Mouse (Mus musculus) heart, postnatal 0 days (tissue): ENCODE measurements at regions not wholly inside any gene's neighbourhood (a gene's known extent, or its start where the extent isn't known, plus 50 kb on each side); places are given as distances from the start of the nearest gene placed in this dataset.
"Not testable (repeated sequence)": the region's sequence is repeated elsewhere in the genome, so short reads cannot be mapped to it uniquely, and the experiment has no call there.

Source experiments
- ATAC-seq: fragments of 200-750 bp; cut with Nextera tagmentation; 2 replicates; pipeline ENCODE4 v1.8.0; 2017; ENCODE audit warnings: low read depth, moderate number of reproducible peaks, moderate library complexity; ENCODE audit not compliant: insufficient read depth
- DNase-seq: peaks from one replicate; pipeline ENCODE4 v3.0.0-alpha.2; 2016; ENCODE audit warnings: low spot score
- H3K27ac ChIP-seq: fragments of 300-500 bp; sonication (generic); 2 replicates; pipeline ENCODE4 v1.5.1; 2014; ENCODE audit warnings: low read depth, mild to moderate bottlenecking
- H3K27me3 ChIP-seq: fragments of 300-500 bp; sonication (generic); 2 replicates; pipeline ENCODE4 v1.6.1; 2014; ENCODE audit warnings: low read length, mixed read lengths; ENCODE audit not compliant: control insufficient read depth, insufficient read depth
- H3K36me3 ChIP-seq: fragments of 300-500 bp; sonication (generic); replicated peaks from 2 replicates; pipeline ENCODE4 v1.6.1; 2014; ENCODE audit warnings: low read length, mixed read lengths; ENCODE audit not compliant: control insufficient read depth, insufficient read depth
- H3K4me1 ChIP-seq: fragments of 300-500 bp; sonication (generic); 2 replicates; pipeline ENCODE4 v1.6.1; 2014; ENCODE audit warnings: antibody characterized with exemption; ENCODE audit not compliant: control insufficient read depth, insufficient read depth
- H3K4me2 ChIP-seq: fragments of 300-500 bp; sonication (generic); 2 replicates; pipeline ENCODE4 v1.6.1; 2014; ENCODE audit warnings: low read depth, mild to moderate bottlenecking, low read length, moderate library complexity
- H3K4me3 ChIP-seq: fragments of 300-500 bp; sonication (generic); 2 replicates; pipeline ENCODE4 v1.5.1; 2014; ENCODE audit warnings: low read depth, low read length
- H3K9ac ChIP-seq: fragments of 300-500 bp; sonication (generic); replicated peaks from 2 replicates; pipeline ENCODE4 v1.6.1; 2014; ENCODE audit warnings: low read depth, low read length, mixed read lengths
- H3K9me3 ChIP-seq: fragments of 300-500 bp; sonication (generic); replicated peaks from 2 replicates; pipeline ENCODE4 v1.6.1; 2016; ENCODE audit warnings: low read length; ENCODE audit not compliant: control insufficient read depth
- CTCF ChIP-seq: IDR thresholded peaks from 2 replicates; pipeline ENCODE4 v1.5.1; 2016; ENCODE audit warnings: antibody characterized with exemption, control low read depth, low read depth
- EP300 ChIP-seq: IDR thresholded peaks from 2 replicates; pipeline ENCODE4 v1.6.1; 2016; ENCODE audit warnings: antibody characterized with exemption, low read depth
- WGBS: fragments of 180-500 bp; shearing (Covaris S2); extraction: QIAGEN DNeasy Blood & Tissue Kit; methylation state at CpG from one replicate; pipeline ENCODE4 v1.1.7; 2014; 5-methylcytosine and 5-hydroxymethylcytosine counted together

DNA sequence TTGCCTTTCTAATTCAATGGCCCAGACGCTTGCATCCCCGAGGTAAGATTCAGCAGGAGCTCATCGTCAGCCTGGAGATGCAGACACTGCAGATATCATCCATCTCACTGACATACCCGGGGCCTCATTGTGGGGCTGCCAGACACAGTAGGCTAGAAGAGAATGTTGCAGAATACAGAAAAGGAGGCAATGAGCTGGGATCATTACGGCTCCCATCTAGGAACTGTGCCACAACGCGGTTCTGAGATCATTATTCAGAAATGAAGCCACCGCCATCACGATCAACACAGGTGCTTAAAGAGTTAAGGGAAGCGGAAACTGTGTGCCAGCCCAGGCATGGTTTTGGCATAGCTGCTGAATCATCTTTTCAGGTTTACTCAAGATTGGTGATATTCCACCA lies 158.1 kb upstream of the Gm11146 start:
- Histone ChIP-seq H3K27ac (no peak overlapping the region), H3K4me1 (no peaks in the 10 kb centered on the region), H3K4me2 (no peak overlapping the region), H3K36me3 (no peaks in the 10 kb centered on the region), H3K9me3 (no peaks in the 10 kb centered on the region), H3K27me3 (no peaks in the 10 kb centered on the region), H3K9ac (no peak overlapping the region), H3K4me3 (no peak overlapping the region)
- ATAC-seq, result no peak
- TF ChIP-seq CTCF (no peak), EP300 (no peak)
- 67% methylated on average over 10 of the region's 10 CpGs for WGBS
- no peak for DNase-seq

DNA sequence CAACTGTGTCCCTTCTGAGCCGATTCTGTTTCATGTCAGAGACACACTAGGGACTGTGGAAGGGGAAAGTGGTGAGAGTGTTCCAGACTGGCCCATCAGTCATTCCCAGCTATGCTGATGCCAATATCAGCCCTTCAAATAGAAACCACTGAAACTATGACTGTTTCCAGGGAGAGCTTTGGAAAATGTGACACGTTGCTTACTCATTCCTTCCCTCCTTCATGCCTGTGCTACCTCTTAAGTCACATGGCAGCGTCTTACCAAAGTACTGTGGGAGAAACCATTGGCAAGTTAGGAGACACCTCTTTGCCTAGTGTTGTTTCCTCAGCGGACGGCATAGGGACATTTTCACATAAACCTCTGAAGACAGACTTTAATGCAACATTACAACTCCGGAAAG lies 153.0 kb upstream of the Gm11146 start:
- Histone ChIP-seq H3K9me3 (no peaks in the 10 kb centered on the region), H3K4me2 (no peak overlapping the region), H3K4me3 (no peak overlapping the region), H3K4me1 (no peaks in the 10 kb centered on the region), H3K27me3 (no peaks in the 10 kb centered on the region), H3K36me3 (no peaks in the 10 kb centered on the region), H3K27ac (no peak overlapping the region), H3K9ac (no peak overlapping the region)
- no peak for TF ChIP-seq EP300
- no peak for TF ChIP-seq CTCF
- 57% methylated on average over 6 of the region's 6 CpGs for WGBS
- ATAC-seq, result no peak
- DNase-seq, result no peak

DNA sequence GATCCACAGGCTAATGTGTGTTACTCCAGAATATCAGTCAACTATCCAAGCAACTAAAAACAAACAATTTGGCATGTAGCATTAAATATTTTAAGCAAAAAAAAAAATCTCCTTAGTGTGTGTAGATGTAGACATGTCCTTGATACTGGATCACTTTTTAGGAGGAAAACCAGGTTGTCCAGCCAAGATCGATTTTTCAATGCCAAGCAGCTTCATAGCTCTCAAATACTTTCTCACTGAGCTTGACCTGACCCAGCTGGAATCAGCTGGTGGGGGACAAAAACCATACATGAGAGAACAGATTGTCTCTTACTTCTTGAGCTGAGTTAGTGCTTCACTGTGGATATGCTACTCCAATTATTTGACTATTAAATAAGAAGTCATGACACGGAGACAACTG lies 147.6 kb upstream of the Gm11146 start:
- 75% methylated on average over 2 of the region's 2 CpGs for WGBS
- H3K36me3 ChIP-seq, result no peaks in the 10 kb centered on the region
- no peaks in the 10 kb centered on the region for H3K4me1 ChIP-seq
- no peak overlapping the region for H3K27ac ChIP-seq
- ATAC-seq (no peak), DNase-seq (no peak)
- H3K9me3 ChIP-seq, result no peaks in the 10 kb centered on the region
- H3K9ac ChIP-seq, result no peak overlapping the region
- H3K4me2 ChIP-seq, result no peak overlapping the region
- TF ChIP-seq CTCF (no peak), EP300 (no peak)
- no peak overlapping the region for H3K4me3 ChIP-seq
- no peaks in the 10 kb centered on the region for H3K27me3 ChIP-seq

DNA sequence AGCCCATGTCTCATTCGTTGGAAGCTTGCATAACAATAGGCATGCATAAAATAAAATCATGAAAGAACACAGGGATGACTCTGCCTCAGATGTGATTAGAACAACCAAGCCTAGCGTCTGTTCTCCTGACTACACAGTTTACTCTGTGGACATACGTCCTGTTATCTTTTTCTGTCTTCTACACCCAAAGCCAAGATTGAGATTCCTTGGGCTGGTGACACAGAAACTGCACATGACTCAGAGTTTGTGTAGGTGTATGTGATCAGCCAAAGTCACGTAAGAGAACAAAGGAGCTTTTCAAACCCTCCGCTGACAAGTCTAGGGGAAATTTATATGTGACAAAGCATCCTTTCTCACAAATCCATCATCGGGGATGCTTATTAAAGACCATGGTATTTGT lies 141.9 kb upstream of the Gm11146 start:
- no peak for ATAC-seq
- no peak for TF ChIP-seq CTCF

DNA sequence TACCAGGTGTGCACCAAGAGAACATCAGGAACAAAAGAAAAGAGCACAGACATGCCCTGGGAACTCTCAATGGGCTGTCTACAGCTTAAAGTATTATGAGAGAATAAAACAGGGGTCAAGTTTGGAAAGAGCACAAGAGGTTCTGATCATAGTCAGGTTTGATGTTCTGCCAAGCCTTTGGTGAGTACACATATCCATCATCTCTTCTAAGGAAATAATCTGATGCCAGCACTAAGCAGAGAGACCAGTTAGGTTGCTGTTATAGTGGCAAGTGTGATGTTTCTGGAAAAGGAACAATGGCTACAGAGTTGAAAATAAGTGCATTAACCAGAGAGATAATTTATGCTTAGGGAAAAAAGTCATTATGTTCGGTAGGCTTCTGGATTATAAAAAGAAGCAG lies 136.9 kb upstream of the Gm11146 start:
- H3K4me2 ChIP-seq, result no peak overlapping the region
- no peak overlapping the region for H3K4me3 ChIP-seq
- H3K9ac ChIP-seq, result no peak overlapping the region
- TF ChIP-seq CTCF (no peak), EP300 (no peak)
- H3K9me3 ChIP-seq, result no peaks in the 10 kb centered on the region
- WGBS, result 59% methylated on average over 1 of the region's 1 CpGs
- ATAC-seq, result no peak
- DNase-seq, result no peak
- no peaks in the 10 kb centered on the region for H3K27me3 ChIP-seq
- H3K36me3 ChIP-seq, result no peaks in the 10 kb centered on the region
- H3K27ac ChIP-seq, result no peak overlapping the region
- no peaks in the 10 kb centered on the region for H3K4me1 ChIP-seq

More for the DNA sequence above, 141.9 kb upstream of the Gm11146 start:
- H3K27ac ChIP-seq, result no peak overlapping the region
- H3K4me3 ChIP-seq, result no peak overlapping the region
- no peak for DNase-seq
- WGBS, result 77% methylated on average over 6 of the region's 6 CpGs
- H3K27me3 ChIP-seq, result no peaks in the 10 kb centered on the region
- H3K4me1 ChIP-seq, result no peaks in the 10 kb centered on the region
- H3K4me2 ChIP-seq, result no peak overlapping the region
- no peaks in the 10 kb centered on the region for H3K36me3 ChIP-seq
- H3K9me3 ChIP-seq, result no peaks in the 10 kb centered on the region
- no peak overlapping the region for H3K9ac ChIP-seq

DNA sequence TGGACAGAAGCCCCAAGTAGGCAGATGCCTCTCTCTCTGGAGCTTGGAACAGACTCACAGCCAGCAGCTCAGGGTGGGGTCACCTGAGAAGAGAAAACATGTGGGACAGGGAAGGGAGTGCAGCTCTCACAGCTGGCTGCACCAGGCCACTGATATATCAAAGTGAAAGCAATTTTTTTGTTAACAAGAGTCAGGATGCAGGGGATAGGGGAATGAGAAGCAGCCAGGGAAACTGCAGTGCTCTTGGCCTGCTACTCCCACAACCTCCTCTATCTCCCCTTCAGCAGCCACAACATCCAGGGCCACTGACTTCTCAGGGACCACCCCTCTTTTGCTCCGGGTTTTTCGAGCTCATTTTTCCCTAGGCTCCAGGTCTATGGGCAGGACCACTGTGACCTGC lies 117.5 kb upstream of the Gm11146 start:
- TF ChIP-seq CTCF (no peak), EP300 (no peak)
- H3K9me3 ChIP-seq, result peaks cover 7% of the 10 kb centered on the region
- 64% methylated on average over 2 of the region's 2 CpGs for WGBS
- H3K36me3 ChIP-seq, result no peaks in the 10 kb centered on the region
- no peak overlapping the region for H3K9ac ChIP-seq
- no peaks in the 10 kb centered on the region for H3K4me1 ChIP-seq
- H3K27me3 ChIP-seq, result no peaks in the 10 kb centered on the region
- H3K4me3 ChIP-seq, result no peak overlapping the region
- no peak for DNase-seq
- H3K27ac ChIP-seq, result no peak overlapping the region
- no peak for ATAC-seq
- H3K4me2 ChIP-seq, result no peak overlapping the region

DNA sequence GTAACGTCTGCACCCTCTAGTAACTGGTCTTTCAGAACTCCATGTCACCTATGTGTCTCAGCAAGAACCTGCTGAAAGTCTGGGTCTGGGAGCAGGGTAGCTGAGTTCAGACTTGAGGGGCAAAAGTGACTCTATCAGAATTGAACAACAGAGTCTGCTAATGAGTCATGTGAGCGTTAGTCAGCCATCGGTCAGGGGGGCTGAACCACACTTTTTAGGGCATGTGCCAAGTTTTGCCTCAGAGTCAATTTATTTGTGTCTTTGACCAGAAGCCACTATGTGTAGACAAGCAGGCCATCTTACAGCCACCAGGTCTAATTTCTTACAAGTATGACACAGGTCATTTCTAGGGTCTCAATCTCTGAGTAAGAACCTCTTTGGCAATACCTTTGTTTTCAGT lies 115.9 kb upstream of the Gm11146 start:
- not testable (repeated sequence) for H3K27me3 ChIP-seq, ATAC-seq, H3K4me3 ChIP-seq, H3K36me3 ChIP-seq, H3K9me3 ChIP-seq, H3K27ac ChIP-seq, H3K4me2 ChIP-seq, DNase-seq, H3K4me1 ChIP-seq, H3K9ac ChIP-seq
- WGBS, result 79% methylated on average over 3 of the region's 3 CpGs
